Mouse (Mus musculus) frontal cortex, adult 2 months (tissue): ENCODE measurements around the gene Exosc1. TPM values are rescaled to one million over a fixed set of nuclear protein-coding genes. Genes with fewer than 3 reads are reported as not detected.

Experiments
- DNase-seq, 2 experiments: peaks; one replicate each; pipeline ENCODE4 v3.0.0; 2022; ENCODE audit warnings: low spot score in 1 of 2; ENCODE audit errors: extremely low spot score in 1 of 2
- polyA plus RNA-seq: library from polyadenylated mRNA; depleted of rRNA; stranded (reverse); fragments of >200 nt; gene quantifications from 2 replicates; pipeline ENCODE4 v1.2.3, GENCODE M21; 2012; rRNA removed

The Exosc1 gene
- polyA plus RNA-seq: 25.1 and 28.0 TPM in 2 replicates

GRCm38 (mm10) chr19:41933179-41934086, at the start of gene Exosc1, which contains the start of gene Zdhhc16:
TSS of gene Exosc1 (minus strand) at chr19:41933423.
TSS of gene Zdhhc16 (plus strand) at chr19:41933480.
- DNase-seq: peak; percentile 99 to 100

GRCm38 (mm10) chr19:41982791-41983150, 49.5 kb upstream of the Exosc1 start:
- no peak for DNase-seq

GRCm38 (mm10) chr19:41981931-41982790, 48.9 kb upstream of the Exosc1 start:
- DNase-seq: peak in 1 of 2 experiments; percentile 28

GRCm38 (mm10) chr19:41981595-41981927, 48.3 kb upstream of the Exosc1 start, which contains the start of gene Ubtd1:
TSS of gene Ubtd1 (plus strand) at chr19:41981763.
- no peak for DNase-seq

GRCm38 (mm10) chr19:41980819-41981594, 47.8 kb upstream of the Exosc1 start, which contains the start of gene Mms19:
TSS of gene Mms19 (minus strand) at chr19:41981157.
- DNase-seq: peak; percentile 99

GRCm38 (mm10) chr19:41980422-41980818, 47.2 kb upstream of the Exosc1 start:
- DNase-seq: peak; percentile 6 to 22

- peak; percentile 15 to 47 for DNase-seq
Measured at GRCm38 (mm10) chr19:41973891-41974794, 40.9 kb upstream of the Exosc1 start.

GRCm38 (mm10) chr19:41969618-41970017, 36.4 kb upstream of the Exosc1 start:
- DNase-seq: no peak

GRCm38 (mm10) chr19:41953574-41953973, 20.4 kb upstream of the Exosc1 start:
- DNase-seq: peak in 1 of 2 experiments; percentile 26

- no peak for DNase-seq
Measured at GRCm38 (mm10) chr19:41952287-41952686, 19.1 kb upstream of the Exosc1 start.

GRCm38 (mm10) chr19:41943841-41944240, 10.6 kb upstream of the Exosc1 start:
- no peak for DNase-seq

- DNase-seq: no peak
Measured at GRCm38 (mm10) chr19:41938539-41938938, 5.3 kb upstream of the Exosc1 start.

- DNase-seq: no peak
Measured at GRCm38 (mm10) chr19:41935921-41936320, 2.7 kb upstream of the Exosc1 start.

GRCm38 (mm10) chr19:41934124-41934523, 901 bp upstream of the Exosc1 start:
- no peak for DNase-seq

- DNase-seq: peak in 1 of 2 experiments; percentile 34
Measured at GRCm38 (mm10) chr19:41932686-41933085, 537 bp downstream of the Exosc1 start.

GRCm38 (mm10) chr19:41920412-41921067, 12.7 kb downstream of the Exosc1 start:
- no peak for DNase-seq

- no peak for DNase-seq
Measured at GRCm38 (mm10) chr19:41919471-41919870, 13.8 kb downstream of the Exosc1 start.

GRCm38 (mm10) chr19:41916853-41917252, 16.4 kb downstream of the Exosc1 start:
- no peak for DNase-seq

GRCm38 (mm10) chr19:41915294-41915693, 17.9 kb downstream of the Exosc1 start:
- DNase-seq: no peak
